Mouse (Mus musculus): ENCODE data around the gene Ccdc141. TPM values are rescaled to one million over a fixed set of nuclear protein-coding genes. Genes with fewer than 3 reads are reported as not detected.

Gene Ccdc141
- polyA plus RNA-seq, 1 experiment from 2014 or later: 6.5 TPM

DNA sequence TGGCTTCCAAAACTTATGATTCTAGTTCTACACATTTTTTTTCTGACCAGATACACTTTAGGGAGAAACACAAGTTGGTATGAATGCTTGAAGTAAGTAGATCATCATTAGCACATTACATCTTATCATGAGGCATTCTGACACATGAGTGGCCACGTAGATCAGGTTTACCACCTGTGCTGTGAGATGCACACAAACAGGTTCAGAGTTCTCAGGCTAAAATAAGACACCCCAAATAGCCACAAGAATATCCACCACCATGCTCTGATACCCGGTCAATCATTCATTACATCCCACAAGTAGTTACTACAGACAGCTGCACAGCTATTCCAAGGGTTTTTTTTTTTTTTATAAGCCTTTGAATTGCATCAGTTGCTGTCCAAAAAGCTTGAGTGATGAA is 59.3 kb downstream of the Ccdc141 start:
- no peaks in the 10 kb centered on the region for H3K27me3 ChIP-seq (replicated peaks; ENCODE audit: low read depth, poor library complexity, severe bottlenecking)
- H3K4me3 ChIP-seq: no peak overlapping the region
- 91% methylated on average over 2 of the region's 2 CpGs for WGBS

DNA sequence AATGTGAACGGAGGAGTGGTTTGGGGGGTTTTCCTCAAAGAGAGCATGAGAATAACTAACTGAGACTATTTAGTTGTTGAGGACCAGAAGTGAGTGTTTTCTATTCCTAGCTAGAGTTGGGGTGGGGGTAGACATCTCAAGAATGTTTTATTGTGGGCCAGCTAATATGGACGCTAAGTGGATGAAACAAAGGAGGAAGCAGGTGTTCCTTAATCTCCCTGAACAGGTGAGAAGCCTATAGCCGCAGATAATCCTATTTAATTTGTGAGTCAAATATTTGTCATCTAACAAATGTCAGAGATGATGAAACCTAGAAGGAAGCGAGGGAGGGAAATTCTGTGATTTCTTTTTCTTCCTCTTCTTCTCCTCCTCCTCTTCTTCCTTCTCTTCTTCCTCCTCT is 60.1 kb downstream of the Ccdc141 start:
- no peak for DNase-seq (ENCODE audit: low spot score)
- Histone ChIP-seq H3K27me3 (replicated peaks; ENCODE audit: low read depth, poor library complexity, severe bottlenecking) (no peaks in the 10 kb centered on the region), H3K4me1 (peaks cover 4% of the 10 kb centered on the region; the same call in 1 of the 2 replicates), H3K36me3 (replicated peaks) (no peaks in the 10 kb centered on the region), H3K27ac (replicated peaks) (no peak overlapping the region), H3K4me3 (no peak overlapping the region), H3K9me3 (no peaks in the 10 kb centered on the region)
- 80% methylated on average over 4 of the region's 4 CpGs for WGBS

More for the DNA sequence above, 59.3 kb downstream of the Ccdc141 start:
- H3K4me1 ChIP-seq: peaks cover 4% of the 10 kb centered on the region; the same call in 1 of the 2 replicates
- H3K36me3 ChIP-seq (replicated peaks): no peaks in the 10 kb centered on the region
- H3K27ac ChIP-seq (replicated peaks): no peak overlapping the region
- DNase-seq (ENCODE audit: low spot score): no peak
- no peaks in the 10 kb centered on the region for H3K9me3 ChIP-seq

DNA sequence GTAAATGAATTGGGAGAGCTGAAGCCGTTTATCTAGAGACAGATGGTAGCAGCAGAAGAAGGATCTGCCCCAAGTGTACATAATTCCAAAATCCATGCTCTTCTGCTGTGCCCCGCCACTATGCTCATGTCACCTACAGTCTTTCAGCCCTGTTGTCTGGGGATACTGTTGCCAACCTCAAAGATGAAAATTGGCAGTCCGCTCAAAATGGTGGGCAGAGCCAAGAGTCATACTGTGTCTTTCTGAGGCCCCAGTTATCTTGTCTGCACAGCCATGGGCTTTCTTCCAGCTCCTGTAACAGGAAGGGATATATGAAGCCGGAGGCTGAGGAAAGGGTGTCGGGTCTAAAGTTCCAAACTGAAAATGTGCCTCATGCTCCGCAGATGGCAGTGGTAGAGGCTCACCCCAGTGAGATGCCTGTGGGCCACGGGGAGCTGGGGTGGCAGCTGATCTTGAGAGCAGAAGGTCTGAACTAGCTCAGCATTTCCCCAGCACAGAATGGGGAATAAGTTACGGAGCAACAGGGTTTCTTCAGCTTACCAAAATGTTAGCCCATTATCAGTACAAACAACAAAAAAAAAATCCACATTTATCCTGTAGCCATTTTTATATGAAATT is 60.8 kb downstream of the Ccdc141 start:
- Histone ChIP-seq H3K4me3 (no peak overlapping the region), H3K27ac (replicated peaks) (no peak overlapping the region), H3K9me3 (no peaks in the 10 kb centered on the region), H3K27me3 (replicated peaks; ENCODE audit: low read depth, poor library complexity, severe bottlenecking) (no peaks in the 10 kb centered on the region), H3K36me3 (replicated peaks) (no peaks in the 10 kb centered on the region), H3K4me1 (peaks cover 4% of the 10 kb centered on the region; the same call in 1 of the 2 replicates)
- 87% methylated on average over 8 of the region's 8 CpGs for WGBS
- DNase-seq (ENCODE audit: low spot score): no peak

GRCm38 (mm10) chr2:77108562-77108961 is 61.9 kb downstream of the Ccdc141 start:
- no peaks in the 10 kb centered on the region for H3K4me1 ChIP-seq
- DNase-seq (ENCODE audit: low spot score): no peak
- no peak overlapping the region for H3K27ac ChIP-seq (replicated peaks)
- no peaks in the 10 kb centered on the region for H3K27me3 ChIP-seq (replicated peaks; ENCODE audit: low read depth, poor library complexity, severe bottlenecking)
- WGBS: 90% methylated on average over 5 of the region's 5 CpGs
- no peaks in the 10 kb centered on the region for H3K36me3 ChIP-seq (replicated peaks)
- H3K9me3 ChIP-seq: no peaks in the 10 kb centered on the region
- no peak overlapping the region for H3K4me3 ChIP-seq

DNA sequence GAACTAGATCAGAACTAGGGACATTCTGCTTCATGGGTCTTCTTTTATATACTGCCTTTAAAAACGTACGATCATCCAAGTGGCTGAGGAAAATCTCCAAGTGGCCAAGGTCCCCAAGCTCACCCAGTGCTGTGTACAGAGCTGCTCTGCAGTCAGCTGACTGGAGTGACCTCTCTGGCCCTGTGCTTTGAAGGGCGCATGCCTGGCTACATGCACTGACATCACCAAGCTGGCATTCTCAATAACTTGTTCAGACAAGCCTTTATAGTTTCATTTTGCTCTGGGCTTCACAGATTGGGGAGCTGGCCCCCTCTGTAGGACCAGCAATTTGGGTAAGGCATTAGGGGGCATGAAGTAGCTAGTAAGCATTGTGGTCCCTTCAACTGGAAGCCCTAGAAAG is 64.3 kb downstream of the Ccdc141 start:
- DNase-seq (ENCODE audit: low spot score): no peak
- no peak overlapping the region for H3K4me3 ChIP-seq
- no peaks in the 10 kb centered on the region for H3K36me3 ChIP-seq (replicated peaks)
- H3K9me3 ChIP-seq: no peaks in the 10 kb centered on the region
- 86% methylated on average over 3 of the region's 3 CpGs for WGBS
- H3K27ac ChIP-seq (replicated peaks): no peak overlapping the region
- H3K4me1 ChIP-seq: no peaks in the 10 kb centered on the region
- H3K27me3 ChIP-seq (replicated peaks; ENCODE audit: low read depth, poor library complexity, severe bottlenecking): no peaks in the 10 kb centered on the region

DNA sequence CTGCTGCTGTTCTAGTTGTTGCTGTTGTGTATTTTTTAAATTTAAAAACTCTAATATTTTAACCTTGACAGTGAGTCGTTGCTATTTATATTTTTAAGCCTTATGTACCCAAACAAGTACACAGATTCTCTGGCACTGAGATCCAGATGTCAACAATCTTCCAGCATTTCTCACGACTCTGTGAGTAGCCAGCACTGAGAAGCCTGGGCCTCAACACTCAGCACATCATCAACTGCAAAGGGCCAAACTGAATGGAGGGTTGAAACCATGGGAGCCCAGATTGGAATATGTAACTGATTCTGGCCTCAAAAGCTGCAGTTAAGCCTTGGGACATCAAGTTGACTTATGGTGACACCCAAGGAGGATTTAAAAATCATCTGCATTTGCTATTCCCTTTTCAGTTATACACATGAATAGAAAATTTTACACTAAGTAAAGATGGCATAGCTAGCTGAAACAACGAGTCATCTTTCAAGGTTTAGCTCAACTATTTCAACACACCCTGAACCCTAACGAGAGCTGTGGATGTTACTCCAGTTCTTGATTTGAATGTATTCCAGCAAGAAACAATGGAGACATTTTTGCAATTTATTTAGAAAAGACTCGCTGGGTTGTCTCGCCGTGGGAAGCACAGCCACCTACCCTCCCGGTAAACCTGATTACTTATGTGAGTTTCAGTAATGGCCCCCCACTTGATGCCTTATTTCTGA is 65.3 kb downstream of the Ccdc141 start:
- Histone ChIP-seq H3K4me1 (no peaks in the 10 kb centered on the region), H3K9me3 (no peaks in the 10 kb centered on the region), H3K27me3 (replicated peaks; ENCODE audit: low read depth, poor library complexity, severe bottlenecking) (no peaks in the 10 kb centered on the region), H3K27ac (replicated peaks) (no peak overlapping the region), H3K4me3 (no peak overlapping the region), H3K36me3 (replicated peaks) (no peaks in the 10 kb centered on the region)
- no peak for DNase-seq (ENCODE audit: low spot score)
- WGBS: 87% methylated on average over 8 of the region's 8 CpGs

DNA sequence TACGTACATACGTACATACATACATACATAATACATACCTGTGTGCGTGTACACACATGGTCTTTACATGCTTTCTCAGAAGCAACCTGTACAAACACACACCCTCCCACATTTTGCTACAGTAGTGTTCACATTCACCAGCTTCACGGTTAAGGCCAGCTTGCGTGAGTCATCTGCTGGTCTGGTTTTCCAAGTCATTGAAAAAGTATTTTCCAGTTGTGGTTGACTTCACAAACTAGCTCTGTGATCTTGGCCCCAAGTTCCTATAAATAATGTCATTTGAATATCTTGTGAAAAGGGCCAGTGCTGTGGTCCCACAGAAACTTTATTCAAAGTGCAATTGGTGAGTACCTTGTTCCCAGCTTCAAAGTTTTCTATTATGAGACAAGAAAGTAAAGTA is 67.9 kb downstream of the Ccdc141 start:
- Histone ChIP-seq H3K27me3 (replicated peaks; ENCODE audit: low read depth, poor library complexity, severe bottlenecking) (no peaks in the 10 kb centered on the region), H3K36me3 (replicated peaks) (no peaks in the 10 kb centered on the region), H3K4me3 (no peak overlapping the region), H3K27ac (replicated peaks) (no peak overlapping the region), H3K4me1 (no peaks in the 10 kb centered on the region), H3K9me3 (no peaks in the 10 kb centered on the region)
- no peak for DNase-seq (ENCODE audit: low spot score)
- 92% methylated on average over 5 of the region's 5 CpGs for WGBS

GRCm38 (mm10) chr2:77099814-77100213 is 70.6 kb downstream of the Ccdc141 start:
- Histone ChIP-seq H3K36me3 (replicated peaks) (no peaks in the 10 kb centered on the region), H3K4me3 (no peak overlapping the region), H3K27ac (replicated peaks) (no peak overlapping the region), H3K9me3 (no peaks in the 10 kb centered on the region), H3K27me3 (replicated peaks; ENCODE audit: low read depth, poor library complexity, severe bottlenecking) (no peaks in the 10 kb centered on the region), H3K4me1 (no peaks in the 10 kb centered on the region)
- DNase-seq (ENCODE audit: low spot score): no peak
- 88% methylated on average over 2 of the region's 2 CpGs for WGBS

DNA sequence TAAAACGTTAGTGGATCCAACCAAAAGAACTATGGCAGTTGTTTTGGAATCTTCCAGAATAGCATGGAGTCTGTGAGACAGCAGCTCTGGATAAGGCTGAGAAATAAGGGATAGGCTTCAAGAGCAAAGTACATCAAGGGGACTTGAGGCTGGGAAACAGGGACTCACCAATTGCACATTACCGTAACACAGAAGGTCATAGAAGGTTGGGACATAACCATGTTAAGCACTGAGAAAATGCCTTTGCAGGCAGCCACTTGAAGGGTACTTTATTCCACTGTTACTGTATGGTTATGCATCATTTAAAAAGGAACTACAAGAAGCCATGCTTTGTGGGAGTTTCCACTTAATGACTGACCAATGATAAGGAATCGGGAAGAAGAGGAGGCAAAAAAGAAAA is 71.7 kb downstream of the Ccdc141 start:
- H3K4me1 ChIP-seq: no peaks in the 10 kb centered on the region
- 94% methylated on average over 3 of the region's 3 CpGs for WGBS
- H3K4me3 ChIP-seq: no peak overlapping the region
- no peak for DNase-seq (ENCODE audit: low spot score)
- no peaks in the 10 kb centered on the region for H3K27me3 ChIP-seq (replicated peaks; ENCODE audit: low read depth, poor library complexity, severe bottlenecking)
- H3K36me3 ChIP-seq (replicated peaks): no peaks in the 10 kb centered on the region
- no peak overlapping the region for H3K27ac ChIP-seq (replicated peaks)
- no peaks in the 10 kb centered on the region for H3K9me3 ChIP-seq

DNA sequence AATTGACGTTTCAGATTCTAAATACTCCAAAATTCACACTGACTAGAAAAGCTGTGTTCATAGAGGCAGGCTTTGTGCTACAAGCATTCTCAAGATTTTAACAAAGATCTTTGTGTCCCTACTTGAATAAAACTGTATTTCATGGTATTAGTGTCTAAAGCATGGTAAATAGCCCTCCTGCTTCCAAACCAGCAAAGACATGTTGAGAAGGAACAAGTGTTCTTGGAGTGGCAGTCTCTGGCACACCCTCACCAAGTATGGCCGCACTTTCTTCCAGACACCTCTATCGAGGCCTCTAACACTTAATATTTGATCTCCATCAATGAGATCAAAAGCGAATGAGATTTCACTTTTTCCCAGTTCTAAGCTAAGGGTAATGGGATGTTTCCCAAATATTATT is 78.7 kb downstream of the Ccdc141 start:
- H3K9me3 ChIP-seq: no peaks in the 10 kb centered on the region
- no peaks in the 10 kb centered on the region for H3K36me3 ChIP-seq (replicated peaks)
- no peaks in the 10 kb centered on the region for H3K4me1 ChIP-seq
- 87% methylated on average over 4 of the region's 4 CpGs for WGBS
- H3K27ac ChIP-seq (replicated peaks): no peak overlapping the region
- no peak for DNase-seq (ENCODE audit: low spot score)
- no peaks in the 10 kb centered on the region for H3K27me3 ChIP-seq (replicated peaks; ENCODE audit: low read depth, poor library complexity, severe bottlenecking)
- H3K4me3 ChIP-seq: no peak overlapping the region

GRCm38 (mm10) chr2:77085313-77085712 is 85.1 kb downstream of the Ccdc141 start:
- no peaks in the 10 kb centered on the region for H3K9me3 ChIP-seq
- H3K4me3 ChIP-seq: no peak overlapping the region
- no peaks in the 10 kb centered on the region for H3K4me1 ChIP-seq
- no peaks in the 10 kb centered on the region for H3K27me3 ChIP-seq (replicated peaks; ENCODE audit: low read depth, poor library complexity, severe bottlenecking)
- no peak overlapping the region for H3K27ac ChIP-seq (replicated peaks)
- no peaks in the 10 kb centered on the region for H3K36me3 ChIP-seq (replicated peaks)
- DNase-seq (ENCODE audit: low spot score): no peak

GRCm38 (mm10) chr2:77084629-77085028 is 85.8 kb downstream of the Ccdc141 start:
- no peaks in the 10 kb centered on the region for H3K27me3 ChIP-seq (replicated peaks; ENCODE audit: low read depth, poor library complexity, severe bottlenecking)
- H3K9me3 ChIP-seq: no peaks in the 10 kb centered on the region
- no peaks in the 10 kb centered on the region for H3K4me1 ChIP-seq
- no peak overlapping the region for H3K4me3 ChIP-seq
- H3K27ac ChIP-seq (replicated peaks): no peak overlapping the region
- DNase-seq (ENCODE audit: low spot score): no peak
- no peaks in the 10 kb centered on the region for H3K36me3 ChIP-seq (replicated peaks)

GRCm38 (mm10) chr2:77081156-77081555 is 89.3 kb downstream of the Ccdc141 start:
- H3K27me3 ChIP-seq (replicated peaks; ENCODE audit: low read depth, poor library complexity, severe bottlenecking): no peaks in the 10 kb centered on the region
- 81% methylated on average over 2 of the region's 2 CpGs for WGBS
- no peaks in the 10 kb centered on the region for H3K4me1 ChIP-seq
- no peak for DNase-seq (ENCODE audit: low spot score)
- no peak overlapping the region for H3K27ac ChIP-seq (replicated peaks)
- no peaks in the 10 kb centered on the region for H3K36me3 ChIP-seq (replicated peaks)
- H3K9me3 ChIP-seq: no peaks in the 10 kb centered on the region
- H3K4me3 ChIP-seq: no peak overlapping the region

Data from embryonic facial prominence, embryonic 10.5 days (tissue).